Mouse (Mus musculus) heart, embryonic 11.5 days (tissue): ENCODE data around the gene Ciz1. TPM values are rescaled to one million over a fixed set of nuclear protein-coding genes. Genes with fewer than 3 reads are reported as not detected.

Experiments
- ATAC-seq: fragments of 200-750 bp; cut with Nextera tagmentation; replicated peaks from 2 replicates; pipeline ENCODE4 v1.8.0; 2017; ENCODE audit warnings: moderate library complexity; ENCODE audit not compliant: insufficient number of reproducible peaks, low FRiP score, low TSS enrichment
- H3K27ac ChIP-seq: fragments of 300-500 bp; sonication (generic); 2 replicates; pipeline ENCODE4 v1.5.1; 2014; ENCODE audit warnings: mild to moderate bottlenecking, low read depth, low read length
- H3K27me3 ChIP-seq: fragments of 300-500 bp; sonication (generic); 2 replicates; pipeline ENCODE4 v1.6.1; 2014; ENCODE audit warnings: mild to moderate bottlenecking, low read length, mixed read lengths; ENCODE audit not compliant: control insufficient read depth, insufficient read depth
- H3K36me3 ChIP-seq: fragments of 300-500 bp; sonication (generic); 2 replicates; pipeline ENCODE4 v1.6.1; 2014; ENCODE audit warnings: mild to moderate bottlenecking, low read length, moderate library complexity, mixed read lengths; ENCODE audit not compliant: control insufficient read depth, insufficient read depth
- H3K4me1 ChIP-seq: fragments of 300-500 bp; sonication (generic); 2 replicates; pipeline ENCODE4 v1.6.1; 2014; ENCODE audit warnings: low read length; ENCODE audit not compliant: control insufficient read depth, insufficient read depth
- H3K4me2 ChIP-seq: fragments of 300-500 bp; sonication (generic); 2 replicates; pipeline ENCODE4 v1.6.1; 2014; ENCODE audit warnings: mild to moderate bottlenecking, moderate library complexity
- H3K4me3 ChIP-seq: fragments of 300-500 bp; sonication (generic); 2 replicates; pipeline ENCODE4 v1.5.1; 2014; ENCODE audit warnings: low read depth, low read length
- H3K9ac ChIP-seq: fragments of 300-500 bp; sonication (generic); 2 replicates; pipeline ENCODE4 v1.6.1; 2014; ENCODE audit warnings: mild to moderate bottlenecking, low read depth, low read length, moderate library complexity
- H3K9me3 ChIP-seq: fragments of 300-500 bp; sonication (generic); replicated peaks from 2 replicates; pipeline ENCODE4 v1.6.1; 2016; ENCODE audit warnings: low read length; ENCODE audit not compliant: control insufficient read depth
- WGBS: fragments of 180-500 bp; shearing (Covaris S2); extraction: QIAGEN DNeasy Blood & Tissue Kit; methylation state at CpG from one replicate; pipeline ENCODE4 v1.1.7; 2014; ENCODE audit not compliant: insufficient replicate concordance; 5-methylcytosine and 5-hydroxymethylcytosine counted together
- polyA plus RNA-seq: library from polyadenylated mRNA; unstranded; fragments of >200 nt; fragmentation: Nextera tagmentation; extraction: Ambion mirVana; gene quantifications from 2 replicates; pipeline ENCODE4 v1.2.1, GENCODE M21; 2014

Ciz1 gene
- polyA plus RNA-seq, 1 experiment from 2014 or later, result 32.1 TPM

DNA sequence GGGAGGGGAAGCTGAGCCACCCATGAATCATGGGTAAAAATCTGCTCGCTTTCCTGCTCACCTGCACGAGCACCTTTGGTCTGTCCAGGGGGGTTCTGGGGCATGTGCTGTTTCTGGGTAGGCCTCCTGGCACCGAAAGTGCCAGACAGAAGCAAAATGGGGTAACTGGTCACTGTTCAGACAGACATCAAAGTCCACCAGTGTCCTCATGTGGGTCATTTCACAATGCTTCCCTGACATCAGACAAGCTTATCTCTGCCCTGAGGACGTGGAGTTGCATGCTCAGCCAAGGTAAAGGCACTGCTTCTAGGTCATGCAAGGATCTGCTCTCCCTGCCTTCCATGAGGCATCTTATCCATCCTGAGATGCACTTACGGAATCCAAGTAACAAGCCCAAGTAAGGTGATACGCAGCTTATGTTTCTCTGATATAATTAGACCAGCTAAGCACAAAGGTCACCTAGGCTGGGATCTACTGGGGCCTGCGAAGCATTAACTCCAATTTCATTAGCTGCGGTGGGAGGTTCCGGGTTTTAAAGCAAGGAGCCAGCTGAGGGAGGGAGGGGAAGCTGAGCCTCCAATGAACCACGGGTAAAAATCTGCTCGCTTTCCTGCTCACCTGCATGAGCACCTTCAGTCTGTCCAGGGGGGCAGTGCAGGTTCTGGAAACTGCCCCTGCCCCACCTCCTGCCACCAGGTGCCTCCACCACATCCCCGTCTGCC, 66.5 kb downstream of the Ciz1 start:
- no peak for ATAC-seq
- Histone ChIP-seq H3K4me1 (peaks cover 15% of the 10 kb centered on the region), H3K4me3 (no peak overlapping the region), H3K9ac (no peak overlapping the region), H3K4me2 (no peak overlapping the region), H3K9me3 (no peaks in the 10 kb centered on the region), H3K27ac (no peak overlapping the region), H3K36me3 (peaks cover 37% of the 10 kb centered on the region), H3K27me3 (no peaks in the 10 kb centered on the region)
- 84% methylated on average over 12 of the region's 12 CpGs for WGBS

DNA sequence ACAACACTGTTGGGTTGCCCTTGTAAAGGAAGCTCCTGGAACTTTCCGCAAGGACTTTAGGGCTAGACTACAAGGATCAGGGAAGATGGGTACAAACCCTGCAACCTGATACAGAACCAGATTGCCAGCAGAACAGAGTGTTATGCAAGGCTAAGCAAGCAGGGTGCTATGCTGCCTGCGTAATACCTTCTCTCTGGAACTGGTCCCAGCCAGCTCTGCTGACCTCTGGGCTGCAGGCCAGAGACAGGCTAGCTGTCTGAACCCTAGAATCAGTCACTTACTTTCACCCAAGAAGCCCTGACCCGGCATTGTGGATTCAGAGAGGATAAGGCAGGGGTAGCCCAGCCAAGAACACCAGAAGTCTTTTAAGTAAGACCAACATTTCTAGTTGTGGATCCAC, 67.2 kb downstream of the Ciz1 start:
- Histone ChIP-seq H3K27ac (no peak overlapping the region), H3K4me1 (peaks cover 20% of the 10 kb centered on the region), H3K4me3 (no peak overlapping the region), H3K4me2 (no peak overlapping the region), H3K9me3 (no peaks in the 10 kb centered on the region), H3K36me3 (peaks cover 37% of the 10 kb centered on the region), H3K9ac (no peak overlapping the region), H3K27me3 (no peaks in the 10 kb centered on the region)
- 81% methylated on average over 3 of the region's 3 CpGs for WGBS
- ATAC-seq, result no peak

DNA sequence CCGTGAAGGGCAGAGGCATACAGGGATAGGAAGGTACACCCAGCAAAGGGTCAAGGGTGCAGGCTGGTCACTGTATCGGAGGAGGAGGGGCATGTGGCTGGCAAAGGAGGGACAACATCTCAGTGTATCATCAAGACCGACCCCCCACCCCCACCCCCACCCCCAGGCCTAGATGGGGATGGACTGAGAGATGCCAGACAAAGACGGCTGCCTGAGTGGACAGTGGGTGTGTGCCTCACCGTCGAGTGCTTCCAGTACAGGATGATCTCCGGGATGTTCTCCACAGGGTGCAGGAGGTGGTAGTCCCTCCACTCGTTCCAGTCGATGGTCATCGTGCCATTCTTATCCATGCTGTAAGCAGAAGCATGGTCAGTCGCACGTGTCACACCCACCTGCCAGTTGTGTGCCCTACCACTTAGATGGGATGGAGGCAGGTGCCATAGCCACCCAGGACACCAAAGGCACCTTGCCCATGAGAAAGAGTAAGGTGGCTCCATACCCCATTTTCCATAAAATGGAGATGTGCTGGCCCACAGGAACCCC, 68.0 kb downstream of the Ciz1 start:
- Histone ChIP-seq H3K4me1 (peaks cover 27% of the 10 kb centered on the region), H3K27ac (no peak overlapping the region), H3K36me3 (peaks cover 36% of the 10 kb centered on the region), H3K4me3 (no peak overlapping the region), H3K9me3 (no peaks in the 10 kb centered on the region), H3K4me2 (no peak overlapping the region), H3K27me3 (no peaks in the 10 kb centered on the region), H3K9ac (no peak overlapping the region)
- WGBS, result 93% methylated on average over 12 of the region's 12 CpGs
- no peak for ATAC-seq

DNA sequence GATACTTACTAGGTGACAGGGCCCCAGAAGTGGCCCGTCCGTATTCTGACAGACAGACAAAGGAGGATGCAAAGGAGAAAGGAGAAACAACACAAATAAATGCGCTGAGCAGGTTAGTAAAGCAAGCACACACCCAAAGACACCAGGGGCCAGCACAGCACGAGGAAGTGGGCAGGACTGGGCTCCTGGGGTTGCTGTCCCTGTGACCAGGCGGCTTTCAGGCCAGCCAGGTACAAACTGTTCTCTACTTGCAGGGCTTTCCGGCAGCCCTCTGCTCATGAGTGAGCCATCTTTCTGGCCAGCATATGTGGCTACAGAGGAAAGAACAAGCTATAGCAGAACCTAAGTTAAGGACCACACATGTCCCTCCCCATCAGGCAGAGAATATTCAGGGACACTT, 68.5 kb downstream of the Ciz1 start:
- Histone ChIP-seq H3K36me3 (peaks cover 33% of the 10 kb centered on the region), H3K27ac (no peak overlapping the region), H3K4me3 (no peak overlapping the region), H3K9me3 (no peaks in the 10 kb centered on the region), H3K27me3 (no peaks in the 10 kb centered on the region), H3K4me1 (peaks cover 27% of the 10 kb centered on the region), H3K9ac (no peak overlapping the region), H3K4me2 (no peak overlapping the region)
- WGBS, result 82% methylated on average over 6 of the region's 6 CpGs
- ATAC-seq, result no peak

- Histone ChIP-seq H3K4me2 (no peak overlapping the region), H3K4me1 (peaks cover 27% of the 10 kb centered on the region), H3K27ac (no peak overlapping the region), H3K4me3 (no peak overlapping the region), H3K9me3 (no peaks in the 10 kb centered on the region), H3K27me3 (no peaks in the 10 kb centered on the region), H3K36me3 (peaks cover 21% of the 10 kb centered on the region), H3K9ac (no peak overlapping the region)
- no peak for ATAC-seq
- 88% methylated on average over 6 of the region's 6 CpGs for WGBS
Observed at GRCm38 (mm10) chr2:32421851-32422251, 69.7 kb downstream of the Ciz1 start.

DNA sequence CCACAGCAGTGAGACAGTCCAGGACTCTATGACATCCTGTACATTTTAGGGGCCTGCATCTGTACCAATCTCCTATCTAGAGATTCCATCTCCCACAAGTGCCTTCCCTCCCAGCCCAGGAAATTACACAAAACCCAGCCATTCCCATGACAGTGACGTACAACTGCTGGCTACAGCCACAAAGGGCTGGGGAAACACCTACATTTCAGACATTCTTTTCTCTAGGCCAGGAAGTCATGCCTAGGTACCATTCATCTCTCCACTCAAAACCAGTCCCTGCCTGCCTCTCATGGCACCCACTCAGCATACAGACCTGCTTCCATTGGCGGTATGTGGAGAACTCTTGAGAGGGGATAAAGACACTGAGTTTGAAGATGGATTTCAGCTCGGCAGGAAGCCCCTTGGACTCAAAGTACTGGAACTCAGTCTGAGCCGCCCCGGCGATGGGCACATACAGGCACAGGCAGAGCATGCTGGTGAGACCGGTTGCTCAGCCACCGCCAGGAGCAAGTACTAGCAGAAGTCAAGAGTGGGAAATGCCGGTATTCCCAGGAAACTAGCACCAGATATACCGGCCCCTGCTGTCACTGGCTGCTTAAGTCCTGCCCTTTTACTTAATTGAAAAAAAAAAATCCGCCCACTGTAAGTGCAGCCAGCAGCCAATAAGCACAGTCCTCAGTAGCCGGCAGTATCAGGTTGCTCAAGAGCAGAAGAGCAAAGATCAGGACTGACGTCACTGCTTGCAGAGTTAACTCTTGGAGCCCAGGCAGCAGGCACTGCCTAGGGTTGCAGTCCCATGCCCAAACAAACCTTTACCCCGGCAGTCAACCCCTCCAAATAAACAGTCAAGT, 71.6 kb downstream of the Ciz1 start:
- Histone ChIP-seq H3K4me1 (peaks cover 35% of the 10 kb centered on the region), H3K36me3 (peaks cover 10% of the 10 kb centered on the region), H3K9ac (peak overlapping the region; percentile 54; the same call in 1 of the 2 replicates), H3K9me3 (no peaks in the 10 kb centered on the region), H3K27me3 (no peaks in the 10 kb centered on the region), H3K4me2 (peak overlapping the region; percentile 81), H3K27ac (peak overlapping the region; percentile 89), H3K4me3 (peak overlapping the region; percentile 44)
- WGBS, result under 1% methylated on average over 14 of the region's 14 CpGs
- peak; percentile 85 for ATAC-seq

DNA sequence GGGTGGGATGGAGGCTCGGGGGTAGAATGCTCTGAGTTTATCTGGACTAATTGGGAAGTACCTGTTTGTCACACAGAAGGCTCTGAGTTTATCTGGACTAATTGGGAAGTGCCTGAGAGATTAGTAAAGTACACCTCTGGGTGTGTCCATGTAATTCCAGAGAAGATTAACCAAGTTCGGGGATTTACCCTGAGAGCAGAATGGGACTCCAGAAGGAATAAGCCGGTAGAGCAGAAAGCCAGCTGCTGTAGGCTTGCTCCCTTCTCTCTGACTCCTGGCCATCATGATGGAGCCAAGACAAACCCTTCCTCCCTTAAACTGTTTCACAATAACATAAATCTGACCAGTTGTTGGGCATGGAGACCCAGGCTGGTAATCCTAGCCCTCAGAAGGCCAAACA, 72.7 kb downstream of the Ciz1 start:
- Histone ChIP-seq H3K4me3 (no peak overlapping the region), H3K36me3 (peaks cover 10% of the 10 kb centered on the region), H3K9me3 (no peaks in the 10 kb centered on the region), H3K27me3 (no peaks in the 10 kb centered on the region), H3K4me2 (no peak overlapping the region), H3K9ac (0 out of 2 replicates have a peak overlapping the region, but pooled peaks have one; percentile 36), H3K4me1 (peaks cover 41% of the 10 kb centered on the region), H3K27ac (peak overlapping the region; percentile 89)
- no peak for ATAC-seq
- 42% methylated on average over 3 of the region's 3 CpGs for WGBS

GRCm38 (mm10) chr2:32425568-32425967, 73.4 kb downstream of the Ciz1 start:
- no peak for ATAC-seq
- peaks cover 45% of the 10 kb centered on the region for H3K4me1 ChIP-seq
- no peaks in the 10 kb centered on the region for H3K27me3 ChIP-seq
- WGBS, result 56% methylated on average over 5 of the region's 5 CpGs
- no peak overlapping the region for H3K9ac ChIP-seq
- peaks cover 6% of the 10 kb centered on the region for H3K36me3 ChIP-seq
- H3K4me3 ChIP-seq, result no peak overlapping the region
- no peak overlapping the region for H3K4me2 ChIP-seq
- no peak overlapping the region for H3K27ac ChIP-seq
- H3K9me3 ChIP-seq, result no peaks in the 10 kb centered on the region
